Comparison of ENCODE assay signal across 23 mouse cellular contexts in the genomic region with DNA sequence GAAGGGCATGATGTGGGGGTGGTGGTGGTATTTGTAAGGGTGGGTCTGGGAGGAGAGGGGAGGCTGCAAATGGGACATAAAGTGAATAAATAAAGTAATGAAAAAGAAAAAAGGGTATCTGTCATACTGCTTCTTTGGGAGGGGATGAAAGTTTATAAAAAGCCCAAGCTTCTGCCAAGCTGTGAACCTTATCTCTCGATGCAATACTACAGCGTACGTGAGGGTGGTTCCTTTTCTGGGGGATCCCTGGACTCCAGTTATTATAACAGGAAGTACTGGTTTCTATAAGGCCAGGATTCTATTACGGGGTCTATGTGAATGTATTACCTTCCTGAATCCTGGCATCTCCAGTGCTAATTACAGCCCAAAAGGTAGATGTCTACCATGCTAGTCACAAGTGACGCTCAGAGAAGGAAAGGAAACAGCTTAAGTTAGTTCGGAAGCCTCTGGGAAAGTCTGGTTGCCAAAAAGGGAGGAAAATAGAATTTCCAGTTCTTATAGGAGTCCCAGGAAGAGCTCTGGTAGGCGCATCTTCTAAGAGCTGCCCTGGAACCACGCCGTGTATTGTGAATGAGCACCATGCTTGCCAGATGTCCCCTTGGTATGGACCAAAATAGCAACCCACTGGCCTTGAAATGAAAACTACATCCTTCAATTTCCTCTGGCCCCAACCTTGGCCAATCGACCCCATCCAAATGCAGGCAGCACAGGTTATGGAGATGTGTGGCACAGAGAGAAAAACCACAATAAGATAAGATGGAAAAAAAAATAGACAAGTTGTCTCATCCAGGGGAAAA.
DNase-seq lines count a peak whose midpoint lies in the region; ATAC-seq and TF ChIP-seq lines count a peak whose summit lies in the region.
"Had no signal": no experiment of that assay in that cellular context is flagged by ENCODE, and none has a peak within 500 bp of the region (broad histone marks: within the 10 kb centered on the region; RNA-seq: fewer than 3 reads in every experiment).

No protein-coding gene starts in this region.

- H3K27ac ChIP-seq in liver, embryonic 13.5 days = no peak overlapping the region
- no peak overlapping the region for H3K27ac ChIP-seq in liver, embryonic 11.5 days (ENCODE audit: low read depth, low read length)
- no peak overlapping the region for H3K27ac ChIP-seq in liver, postnatal 0 days (ENCODE audit: low read depth)
- H3K27ac ChIP-seq: embryonic facial prominence, embryonic 15.5 days; forebrain, embryonic 12.5 days; gastrocnemius, adult 2 months; hindbrain, embryonic 10.5 days; hindbrain, embryonic 14.5 days had no signal

- peak; percentile 51; the same call in 1 of the 2 replicates for TF ChIP-seq EP300 in liver, postnatal 0 days (IDR thresholded peaks at IDR 0.05; ENCODE audit: low read depth)

- H3K4me2 ChIP-seq in liver, embryonic 13.5 days = no peak overlapping the region
- H3K4me2 ChIP-seq in liver, embryonic 11.5 days = no peak overlapping the region
- no peak overlapping the region for H3K4me2 ChIP-seq in liver, postnatal 0 days (ENCODE audit: low read depth, low read length)
- H3K4me2 ChIP-seq: embryonic facial prominence, embryonic 15.5 days; forebrain, embryonic 12.5 days; hindbrain, embryonic 14.5 days had no signal

- WGBS in liver, embryonic 13.5 days (ENCODE audit: insufficient replicate concordance) = 50% methylated on average over 10 of the region's 10 CpGs
- 70% methylated on average over 10 of the region's 10 CpGs for WGBS in liver, embryonic 11.5 days
- 62% methylated on average over 10 of the region's 10 CpGs for WGBS in liver, postnatal 0 days (ENCODE audit: insufficient replicate concordance)

- no peak for DNase-seq in frontal cortex, postnatal 36 days (ENCODE audit: low spot score in 2 of 2)
- no peak for DNase-seq in liver, embryonic 13.5 days
- DNase-seq in liver, embryonic 11.5 days (ENCODE audit: low spot score) = no peak
- no peak for DNase-seq in liver, postnatal 0 days
- no peak for DNase-seq in retina, postnatal 1 day
- no peak for DNase-seq in ovary, postnatal 36 days (ENCODE audit: low spot score)
- DNase-seq: adrenal gland, adult 8-10 months; adrenal gland, postnatal 36 days; B cell, adult 2 months; cerebellum, adult 2 months; cerebellum, postnatal 10 days; embryo, embryonic 11 days; gastrocnemius, adult 2 months; gastrocnemius, postnatal 25 days; heart, postnatal 14 days had no signal

- H3K9ac ChIP-seq in liver, embryonic 13.5 days = no peak overlapping the region
- H3K9ac ChIP-seq in liver, embryonic 11.5 days (ENCODE audit: low read depth, low read length) = no peak overlapping the region
- H3K9ac ChIP-seq in liver, postnatal 0 days (replicated peaks) = no peak overlapping the region
- H3K9ac ChIP-seq: embryonic facial prominence, embryonic 15.5 days; forebrain, embryonic 12.5 days; hindbrain, embryonic 14.5 days had no signal

- no peak for TF ChIP-seq CTCF in liver, postnatal 0 days (IDR thresholded peaks at IDR 0.05; ENCODE audit: low read depth)

- H3K9me3 ChIP-seq in liver, embryonic 13.5 days (replicated peaks) = no peaks in the 10 kb centered on the region
- no peaks in the 10 kb centered on the region for H3K9me3 ChIP-seq in liver, embryonic 11.5 days (ENCODE audit: control insufficient read depth, low read length)
- H3K9me3 ChIP-seq in liver, postnatal 0 days (ENCODE audit: low read length) = no peaks in the 10 kb centered on the region
- H3K9me3 ChIP-seq: embryonic facial prominence, embryonic 15.5 days; forebrain, embryonic 12.5 days; hindbrain, embryonic 10.5 days had no signal

- no peak overlapping the region for H3K4me3 ChIP-seq in liver, embryonic 13.5 days (replicated peaks)
- no peak overlapping the region for H3K4me3 ChIP-seq in liver, embryonic 11.5 days (ENCODE audit: low read depth, low read length)
- no peak overlapping the region for H3K4me3 ChIP-seq in liver, postnatal 0 days (ENCODE audit: low read depth, low read length)
- H3K4me3 ChIP-seq: embryonic facial prominence, embryonic 15.5 days; forebrain, embryonic 12.5 days; gastrocnemius, adult 2 months; hindbrain, embryonic 10.5 days had no signal

- peaks cover 21% of the 10 kb centered on the region for H3K4me1 ChIP-seq in liver, embryonic 13.5 days (replicated peaks)
- H3K4me1 ChIP-seq in liver, embryonic 11.5 days (replicated peaks; ENCODE audit: control insufficient read depth, insufficient read depth, low read length) = no peaks in the 10 kb centered on the region
- H3K4me1 ChIP-seq in liver, postnatal 0 days (ENCODE audit: insufficient read depth) = no peaks in the 10 kb centered on the region; the same call in 1 of the 2 replicates
- H3K4me1 ChIP-seq: embryonic facial prominence, embryonic 15.5 days; forebrain, embryonic 12.5 days had no signal

- H3K36me3 ChIP-seq in liver, embryonic 13.5 days = no peaks in the 10 kb centered on the region
- no peaks in the 10 kb centered on the region for H3K36me3 ChIP-seq in liver, embryonic 11.5 days (ENCODE audit: control insufficient read depth, insufficient read depth, low read length)
- no peaks in the 10 kb centered on the region for H3K36me3 ChIP-seq in liver, postnatal 0 days (replicated peaks; ENCODE audit: insufficient read depth, low read length)
- H3K36me3 ChIP-seq: embryonic facial prominence, embryonic 15.5 days; forebrain, embryonic 12.5 days; G1E; hindbrain, embryonic 10.5 days had no signal

- no peaks in the 10 kb centered on the region for H3K27me3 ChIP-seq in liver, embryonic 13.5 days
- H3K27me3 ChIP-seq in liver, embryonic 11.5 days (replicated peaks; ENCODE audit: control insufficient read depth, insufficient read depth, low read length) = no peaks in the 10 kb centered on the region
- H3K27me3 ChIP-seq in liver, postnatal 0 days (ENCODE audit: insufficient read depth, low read length) = no peaks in the 10 kb centered on the region
- H3K27me3 ChIP-seq: embryonic facial prominence, embryonic 15.5 days; forebrain, embryonic 12.5 days had no signal

- peak; percentile 34; the same call in 1 of the 2 replicates for ATAC-seq in frontal cortex, adult (ENCODE audit: low TSS enrichment)
- peak; percentile 55; the same call in 1 of the 2 replicates for ATAC-seq in liver, embryonic 13.5 days (ENCODE audit: low read depth)
- no peak for ATAC-seq in liver, embryonic 11.5 days (replicated peaks; ENCODE audit: low FRiP score)
- no peak for ATAC-seq in liver, postnatal 0 days
- ATAC-seq: CD4-positive, CD25-positive, alpha-beta regulatory T cell, adult 4 months; forebrain, embryonic 16.5 days had no signal

Comparison
In these comparisons a context has a peak if more than half of its experiments do, and no peak if none do; other contexts are left out.
1. ATAC-seq: peak in frontal cortex, adult (single experiment) and liver, embryonic 13.5 days (single experiment); none in liver, embryonic 11.5 days (single experiment) and liver, postnatal 0 days (single experiment).